Mouse (Mus musculus) midbrain, postnatal 0 days (tissue): Measurements from ENCODE around the gene Anks4b. TPM values are rescaled to one million over a fixed set of nuclear protein-coding genes. Genes with fewer than 3 reads are reported as not detected.

Experiments used
- ATAC-seq: fragments of 200-750 bp; cut with Nextera tagmentation; 2 replicates; pipeline ENCODE4 v1.8.0; 2017; ENCODE audit warnings: moderate number of reproducible peaks, mild to moderate bottlenecking, moderate TSS enrichment, moderate library complexity; ENCODE audit not compliant: low FRiP score
- DNase-seq: peaks from one replicate; pipeline ENCODE4 v3.0.0-alpha.2; 2015; ENCODE audit warnings: low spot score
- H3K27ac ChIP-seq: fragments of 300-500 bp; sonication (generic); 2 replicates; pipeline ENCODE4 v1.5.1; 2014; ENCODE audit warnings: low read depth, mild to moderate bottlenecking, low read length, mixed read lengths
- H3K27me3 ChIP-seq: fragments of 300-500 bp; sonication (generic); 2 replicates; pipeline ENCODE4 v1.6.1; 2014; ENCODE audit warnings: low read length, control low read depth, mixed read lengths; ENCODE audit not compliant: insufficient read depth
- H3K36me3 ChIP-seq: fragments of 300-500 bp; sonication (generic); 2 replicates; pipeline ENCODE4 v1.6.1; 2014; ENCODE audit warnings: low read length, control low read depth, mixed read lengths; ENCODE audit not compliant: insufficient read depth
- H3K4me1 ChIP-seq: fragments of 300-500 bp; sonication (generic); 2 replicates; pipeline ENCODE4 v1.6.1; 2014; ENCODE audit warnings: mild to moderate bottlenecking, control low read depth, antibody characterized with exemption, low read length, mixed read lengths; ENCODE audit not compliant: insufficient read depth
- H3K4me2 ChIP-seq: fragments of 300-500 bp; sonication (generic); 2 replicates; pipeline ENCODE4 v1.6.1; 2014; ENCODE audit warnings: low read depth, mild to moderate bottlenecking, low read length, mixed read lengths; ENCODE audit not compliant: poor library complexity, severe bottlenecking
- H3K4me3 ChIP-seq: fragments of 300-500 bp; sonication (generic); 2 replicates; pipeline ENCODE4 v1.5.1; 2014; ENCODE audit warnings: low read depth, mild to moderate bottlenecking, low read length, moderate library complexity
- H3K9ac ChIP-seq: fragments of 300-500 bp; sonication (generic); replicated peaks from 2 replicates; pipeline ENCODE4 v1.6.1; 2014; ENCODE audit warnings: mild to moderate bottlenecking, low read length, moderate library complexity, mixed read lengths; ENCODE audit not compliant: poor library complexity, severe bottlenecking
- H3K9me3 ChIP-seq: fragments of 300-500 bp; sonication (generic); 2 replicates; pipeline ENCODE4 v1.6.1; 2016; ENCODE audit warnings: low read length, control low read depth
- CTCF ChIP-seq: IDR thresholded peaks from 2 replicates; pipeline ENCODE4 v1.5.1; 2016; ENCODE audit warnings: antibody characterized with exemption, mild to moderate bottlenecking
- polyA plus RNA-seq: library from polyadenylated mRNA; unstranded; fragments of >200 nt; fragmentation: Nextera tagmentation; extraction: Ambion mirVana; gene quantifications from 2 replicates; pipeline ENCODE4 v1.2.1, GENCODE M21; 2015
- total RNA-seq: library from RNA; depleted of rRNA; stranded (reverse); fragments of >200 nt; gene quantifications from 2 replicates; pipeline ENCODE4 v1.2.3, GENCODE M21; 2014; rRNA removed

Anks4b gene
- total and polyA plus RNA-seq, 2 experiments from 2014 or later: not detected

- Histone ChIP-seq H3K9me3 (no peaks in the 10 kb centered on the region), H3K4me3 (no peak overlapping the region), H3K36me3 (no peaks in the 10 kb centered on the region), H3K27ac (no peak overlapping the region), H3K27me3 (no peaks in the 10 kb centered on the region), H3K9ac (no peak overlapping the region), H3K4me1 (no peaks in the 10 kb centered on the region), H3K4me2 (no peak overlapping the region)
- no peak for DNase-seq
- ATAC-seq: no peak
- TF ChIP-seq CTCF: no peak
These were observed 54.9 kb downstream of the Anks4b start for GRCm38 (mm10) chr7:120228541-120228940.

Other genes with a start within 250 kb of the Anks4b start
- gene Dnah3, start 78.6 kb upstream of the Anks4b start, total RNA-seq: 0.66 and 2.8 TPM in 2 replicates
- gene Dnah3, start 78.6 kb upstream of the Anks4b start, polyA plus RNA-seq: 0.10 and 0.15 TPM in 2 replicates
- 11.8 and 15.2 TPM in 2 replicates for gene Tmem159, start 71.5 kb upstream of the Anks4b start, total RNA-seq
- gene Tmem159, start 71.5 kb upstream of the Anks4b start, polyA plus RNA-seq: 17.5 and 17.6 TPM in 2 replicates
- gene Zp2, start 28.6 kb upstream of the Anks4b start, total RNA-seq: not detected in 2 replicates
- gene Zp2, start 28.6 kb upstream of the Anks4b start, polyA plus RNA-seq: not detected in 2 replicates
- gene Crym, start 28.3 kb downstream of the Anks4b start, total RNA-seq: 17.4 and 26.6 TPM in 2 replicates
- 14.7 TPM in 2 replicates for gene Crym, start 28.3 kb downstream of the Anks4b start, polyA plus RNA-seq
- gene Abca14, start 30.1 kb downstream of the Anks4b start, total RNA-seq: not detected in 2 replicates
- not detected in 2 replicates for gene Abca14, start 30.1 kb downstream of the Anks4b start, polyA plus RNA-seq
- 0.09 TPM in 1 of 2 replicates, not detected in the other for gene Abca15, start 154.8 kb downstream of the Anks4b start, total RNA-seq
- gene Abca15, start 154.8 kb downstream of the Anks4b start, polyA plus RNA-seq: not detected in 2 replicates
- gene Abca16, start 235.8 kb downstream of the Anks4b start, total RNA-seq: not detected in 2 replicates
- gene Abca16, start 235.8 kb downstream of the Anks4b start, polyA plus RNA-seq: not detected in 2 replicates